Mouse (Mus musculus): Measurements from ENCODE around the gene Ikbke. TPM values are rescaled to one million over a fixed set of nuclear protein-coding genes. Genes with fewer than 3 reads are reported as not detected.
"Not testable (repeated sequence)": the region's sequence is repeated elsewhere in the genome, so short reads cannot be mapped to it uniquely, and the experiment has no call there.

Ikbke gene
- polyA plus RNA-seq, 1 experiment from 2014 or later = 0.66 TPM

- no peaks in the 10 kb centered on the region for H3K9me3 ChIP-seq
- H3K36me3 ChIP-seq = no peaks in the 10 kb centered on the region
- no peak for ATAC-seq (ENCODE audit: low FRiP score)
- WGBS = 51% methylated on average over 8 of the region's 8 CpGs
- no peaks in the 10 kb centered on the region for H3K27me3 ChIP-seq
- no peak overlapping the region for H3K27ac ChIP-seq
- peak overlapping the region; percentile 46; the same call in 1 of the 2 replicates for H3K9ac ChIP-seq
- H3K4me1 ChIP-seq (replicated peaks) = 0 out of 2 replicates have a peak, but pooled peaks cover 3% of the 10 kb centered on the region
- H3K4me2 ChIP-seq = peak overlapping the region; percentile 23
- 0 out of 2 replicates have a peak overlapping the region, but pooled peaks have one; percentile 11 for H3K4me3 ChIP-seq
These were observed 575 bp downstream of the Ikbke start for GRCm38 (mm10) chr1:131278606-131279455.

- no peak overlapping the region for H3K4me3 ChIP-seq
- no peak for ATAC-seq (ENCODE audit: low FRiP score)
These were observed 2.6 kb downstream of the Ikbke start for GRCm38 (mm10) chr1:131276831-131277230.

GRCm38 (mm10) chr1:131275577-131275976, 3.8 kb downstream of the Ikbke start:
- Histone ChIP-seq H3K36me3 (no peaks in the 10 kb centered on the region), H3K4me1 (replicated peaks) (0 out of 2 replicates have a peak, but pooled peaks cover 3% of the 10 kb centered on the region), H3K9ac (no peak overlapping the region), H3K4me2 (no peak overlapping the region), H3K4me3 (no peak overlapping the region), H3K9me3 (no peaks in the 10 kb centered on the region), H3K27me3 (0 out of 2 replicates have a peak, but pooled peaks cover 6% of the 10 kb centered on the region), H3K27ac (no peak overlapping the region)
- 84% methylated on average over 14 of the region's 14 CpGs for WGBS
- ATAC-seq (ENCODE audit: low FRiP score) = no peak

More at GRCm38 (mm10) chr1:131276831-131277230, 2.6 kb downstream of the Ikbke start:
- H3K4me2 ChIP-seq = no peak overlapping the region
- H3K27me3 ChIP-seq = 0 out of 2 replicates have a peak, but pooled peaks cover 1% of the 10 kb centered on the region
- no peaks in the 10 kb centered on the region for H3K36me3 ChIP-seq
- no peaks in the 10 kb centered on the region for H3K9me3 ChIP-seq
- 0 out of 2 replicates have a peak, but pooled peaks cover 3% of the 10 kb centered on the region for H3K4me1 ChIP-seq (replicated peaks)
- no peak overlapping the region for H3K27ac ChIP-seq
- H3K9ac ChIP-seq = no peak overlapping the region

GRCm38 (mm10) chr1:131274725-131275539, 4.5 kb downstream of the Ikbke start:
- peaks cover 5% of the 10 kb centered on the region for H3K4me1 ChIP-seq (replicated peaks)
- H3K4me3 ChIP-seq = no peak overlapping the region
- no peak overlapping the region for H3K9ac ChIP-seq
- no peaks in the 10 kb centered on the region for H3K36me3 ChIP-seq
- 58% methylated on average over 22 of the region's 22 CpGs for WGBS
- no peaks in the 10 kb centered on the region for H3K9me3 ChIP-seq
- ATAC-seq (ENCODE audit: low FRiP score) = no peak
- H3K4me2 ChIP-seq = no peak overlapping the region
- H3K27ac ChIP-seq = no peak overlapping the region
- peaks cover 7% of the 10 kb centered on the region; the same call in 1 of the 2 replicates for H3K27me3 ChIP-seq

- Histone ChIP-seq H3K36me3 (no peaks in the 10 kb centered on the region), H3K9me3 (no peaks in the 10 kb centered on the region), H3K9ac (peak overlapping the region; percentile 35), H3K4me1 (replicated peaks) (peaks cover 6% of the 10 kb centered on the region), H3K4me3 (no peak overlapping the region), H3K27me3 (peaks cover 13% of the 10 kb centered on the region; the same call in 1 of the 2 replicates), H3K4me2 (peak overlapping the region; percentile 31), H3K27ac (no peak overlapping the region)
- WGBS = 29% methylated on average over 22 of the region's 22 CpGs
- ATAC-seq (ENCODE audit: low FRiP score) = peak; percentile 71
These were observed 9.4 kb downstream of the Ikbke start for GRCm38 (mm10) chr1:131269797-131270578.

- Histone ChIP-seq H3K36me3 (no peaks in the 10 kb centered on the region), H3K4me2 (no peak overlapping the region), H3K27ac (no peak overlapping the region), H3K9me3 (no peaks in the 10 kb centered on the region), H3K27me3 (peaks cover 13% of the 10 kb centered on the region; the same call in 1 of the 2 replicates), H3K9ac (no peak overlapping the region), H3K4me3 (no peak overlapping the region), H3K4me1 (replicated peaks) (peaks cover 4% of the 10 kb centered on the region)
- ATAC-seq (ENCODE audit: low FRiP score) = no peak
- 82% methylated on average over 10 of the region's 10 CpGs for WGBS
These were observed 10.6 kb downstream of the Ikbke start for GRCm38 (mm10) chr1:131268776-131269175.

- H3K36me3 ChIP-seq = no peaks in the 10 kb centered on the region
- H3K27ac ChIP-seq = no peak overlapping the region
- no peak for ATAC-seq (ENCODE audit: low FRiP score)
- H3K27me3 ChIP-seq = peaks cover 8% of the 10 kb centered on the region; the same call in 1 of the 2 replicates
- WGBS = 76% methylated on average over 12 of the region's 12 CpGs
- H3K9me3 ChIP-seq = no peaks in the 10 kb centered on the region
- no peak overlapping the region for H3K9ac ChIP-seq
- no peak overlapping the region for H3K4me3 ChIP-seq
- H3K4me2 ChIP-seq = no peak overlapping the region
- H3K4me1 ChIP-seq (replicated peaks) = no peaks in the 10 kb centered on the region
These were observed 15.5 kb downstream of the Ikbke start for GRCm38 (mm10) chr1:131263905-131264304.

GRCm38 (mm10) chr1:131260309-131260656, 19.1 kb downstream of the Ikbke start:
- 31% methylated on average over 10 of the region's 10 CpGs for WGBS
- no peaks in the 10 kb centered on the region for H3K36me3 ChIP-seq
- H3K4me2 ChIP-seq = no peak overlapping the region
- no peak overlapping the region for H3K27ac ChIP-seq
- no peak overlapping the region for H3K4me3 ChIP-seq
- no peak overlapping the region for H3K9ac ChIP-seq
- no peaks in the 10 kb centered on the region for H3K4me1 ChIP-seq (replicated peaks)
- peaks cover 11% of the 10 kb centered on the region; the same call in 1 of the 2 replicates for H3K27me3 ChIP-seq
- ATAC-seq (ENCODE audit: low FRiP score) = no peak
- H3K9me3 ChIP-seq = no peaks in the 10 kb centered on the region

GRCm38 (mm10) chr1:131259632-131260308, 19.6 kb downstream of the Ikbke start:
- Histone ChIP-seq H3K4me2 (no peak overlapping the region), H3K9me3 (no peaks in the 10 kb centered on the region), H3K4me3 (no peak overlapping the region), H3K9ac (no peak overlapping the region), H3K27ac (no peak overlapping the region), H3K4me1 (replicated peaks) (no peaks in the 10 kb centered on the region), H3K36me3 (no peaks in the 10 kb centered on the region), H3K27me3 (peaks cover 11% of the 10 kb centered on the region; the same call in 1 of the 2 replicates)
- ATAC-seq (ENCODE audit: low FRiP score) = no peak
- 66% methylated on average over 10 of the region's 10 CpGs for WGBS

GRCm38 (mm10) chr1:131257288-131257687, 22.1 kb downstream of the Ikbke start:
- Histone ChIP-seq H3K27ac (no peak overlapping the region), H3K9ac (no peak overlapping the region), H3K9me3 (no peaks in the 10 kb centered on the region), H3K4me1 (replicated peaks) (no peaks in the 10 kb centered on the region), H3K27me3 (peaks cover 11% of the 10 kb centered on the region; the same call in 1 of the 2 replicates), H3K4me3 (no peak overlapping the region), H3K4me2 (no peak overlapping the region), H3K36me3 (no peaks in the 10 kb centered on the region)
- ATAC-seq (ENCODE audit: low FRiP score) = no peak
- WGBS = 87% methylated on average over 6 of the region's 6 CpGs

GRCm38 (mm10) chr1:131252516-131253250, 26.7 kb downstream of the Ikbke start:
- H3K4me1 ChIP-seq (replicated peaks); H3K4me3 ChIP-seq; H3K27ac ChIP-seq; H3K9ac ChIP-seq; H3K4me2 ChIP-seq; H3K9me3 ChIP-seq; H3K36me3 ChIP-seq; ATAC-seq (ENCODE audit: low FRiP score): not testable (repeated sequence)
- H3K27me3 ChIP-seq = peaks cover 10% of the 10 kb centered on the region
- 89% methylated on average over 7 of the region's 7 CpGs for WGBS

Measured in hindbrain, embryonic 13.5 days (tissue).